ENCODE assay signal across 8 mouse cellular contexts in genomic region chr7:137313183-137313903, GRCm38 (mm10). TPM values are rescaled to one million over a fixed set of nuclear protein-coding genes. Genes with fewer than 3 reads are reported as not detected.
DNase-seq lines count a peak whose midpoint lies in the region; ATAC-seq lines count a peak whose summit lies in the region.

No protein-coding gene starts in this region.

- WGBS in liver, embryonic 16.5 days (ENCODE audit: insufficient replicate concordance) = under 1% methylated on average over 76 of the region's 79 CpGs

- no peak overlapping the region for H3K27ac ChIP-seq in liver, embryonic 16.5 days (ENCODE audit: low read length)

- no peaks in the 10 kb centered on the region for H3K9me3 ChIP-seq in liver, embryonic 16.5 days (replicated peaks; ENCODE audit: control insufficient read depth, low read length)

- H3K4me2 ChIP-seq in liver, embryonic 16.5 days (ENCODE audit: low read depth, low read length) = peak overlapping the region; percentile 72

- no peak for ATAC-seq in liver, embryonic 16.5 days (ENCODE audit: low read depth)

- no peak overlapping the region for H3K9ac ChIP-seq in liver, embryonic 16.5 days (ENCODE audit: low read depth, low read length)

- peaks cover 2% of the 10 kb centered on the region for H3K4me1 ChIP-seq in liver, embryonic 16.5 days (ENCODE audit: control insufficient read depth, low read depth, low read length)

- H3K4me3 ChIP-seq in liver, embryonic 16.5 days (ENCODE audit: low read depth, low read length) = peak overlapping the region; percentile 52

- peaks cover 100% of the 10 kb centered on the region for H3K27me3 ChIP-seq in liver, embryonic 16.5 days (ENCODE audit: control insufficient read depth, insufficient read depth, low read depth, low read length)

- no peaks in the 10 kb centered on the region for H3K36me3 ChIP-seq in liver, embryonic 16.5 days (ENCODE audit: control insufficient read depth, insufficient read depth)

- intact Hi-C loops in heart, postnatal 14 days (cut with DNase I) = loop anchor here (5.0 to 10.0 kb wide), 2 partner anchors 249 to 466 kb away; no protein-coding TSS in a partner anchor

- DNase-seq in ovary, postnatal 36 days (ENCODE audit: low spot score) = peak; percentile 40
- no peak for DNase-seq in ovary, postnatal 10 days (ENCODE audit: low spot score)
- DNase-seq in embryo, embryonic 9.5 days (ENCODE audit: extremely low spot score) = peak; percentile 68
- DNase-seq in heart, postnatal 14 days = peak; percentile 61 to 64
- DNase-seq in yolk sac, embryonic 10.5 days (ENCODE audit: low spot score) = peak; percentile 45
- DNase-seq in ovary, postnatal 14 days (ENCODE audit: low spot score) = no peak
- DNase-seq in urinary bladder, adult 2 months (ENCODE audit: low spot score) = no peak

RNA-seq across cellular contexts. Expression of gene Ebf3, which starts 0.9 kb away (rescaled TPM):
- 10 to 100 TPM; 13.2 to 15.2 TPM for total RNA-seq in heart, postnatal 14 days (2021)
- not detected in 2 replicates for polyA plus RNA-seq in liver, embryonic 16.5 days (2015; fragmentation: Nextera tagmentation; extraction: Ambion mirVana)
- 1.1 and 1.2 TPM in 2 replicates for polyA plus RNA-seq in urinary bladder, adult 2 months (2012; rRNA removed)

Comparison
In these comparisons a context has a peak if more than half of its experiments do, and no peak if none do; other contexts are left out.
1. DNase-seq: peak in ovary, postnatal 36 days (single experiment), embryo, embryonic 9.5 days (single experiment), heart, postnatal 14 days (2 of 2) and yolk sac, embryonic 10.5 days (single experiment); none in ovary, postnatal 10 days (single experiment), ovary, postnatal 14 days (single experiment) and urinary bladder, adult 2 months (single experiment).